8 mouse cellular contexts compared by ENCODE assay signal in genomic region chr5:28209549-28210431, GRCm38 (mm10). TPM values are rescaled to one million over a fixed set of nuclear protein-coding genes. Genes with fewer than 3 reads are reported as not detected.
DNase-seq lines count a peak whose midpoint lies in the region; ATAC-seq and TF ChIP-seq lines count a peak whose summit lies in the region.

No protein-coding gene starts in this region.

- peak; percentile 16 to 47 for DNase-seq in kidney, postnatal 25 days
- peak; percentile 76 for DNase-seq in neural tube, embryonic 10.5 days (ENCODE audit: extremely low spot score, low spot score)
- DNase-seq in gastrocnemius, postnatal 25 days: no peak
- DNase-seq in left cerebral cortex, postnatal 14 days (ENCODE audit: low spot score in 2 of 2): no peak

- peaks cover 2% of the 10 kb centered on the region for H3K4me1 ChIP-seq in ES-Bruce4 (ENCODE audit: control insufficient read depth, insufficient read depth, low read length)
- H3K4me1 ChIP-seq in forebrain, embryonic 15.5 days: peaks cover 15% of the 10 kb centered on the region

- WGBS in forebrain, embryonic 15.5 days: 1% methylated on average over 80 of the region's 80 CpGs

- ATAC-seq in cerebellum, adult (ENCODE audit: insufficient number of reproducible peaks, low FRiP score, low TSS enrichment): peak; percentile 33; the same call in 1 of the 2 replicates
- ATAC-seq in forebrain, embryonic 15.5 days (replicated peaks): peak; percentile 76
- no peak for ATAC-seq in monocyte, adult 5-6 weeks (replicated peaks; ENCODE audit: insufficient number of reproducible peaks, low FRiP score, low TSS enrichment, poor library complexity, severe bottlenecking)

- peak overlapping the region; percentile 74 for H3K9ac ChIP-seq in ES-Bruce4 (ENCODE audit: low read depth, poor library complexity, severe bottlenecking)
- peak overlapping the region; percentile 27; the same call in 1 of the 2 replicates for H3K9ac ChIP-seq in forebrain, embryonic 15.5 days (replicated peaks)

- H3K4me2 ChIP-seq in forebrain, embryonic 15.5 days (replicated peaks): peak overlapping the region; percentile 59

- peaks cover 9% of the 10 kb centered on the region for H3K36me3 ChIP-seq in ES-Bruce4 (ENCODE audit: control insufficient read depth, insufficient read depth, low read length, poor library complexity, severe bottlenecking)
- no peaks in the 10 kb centered on the region for H3K36me3 ChIP-seq in forebrain, embryonic 15.5 days

- no peaks in the 10 kb centered on the region for H3K27me3 ChIP-seq in ES-Bruce4 (ENCODE audit: control insufficient read depth, insufficient read depth, low read length, poor library complexity, severe bottlenecking)
- peaks cover 88% of the 10 kb centered on the region for H3K27me3 ChIP-seq in forebrain, embryonic 15.5 days

- intact Hi-C loops in left cerebral cortex, postnatal 14 days (cut with DNase I): loop anchor here (5.0 kb wide), 1 partner anchor 37 kb away; no protein-coding TSS in a partner anchor

- no peaks in the 10 kb centered on the region for H3K9me3 ChIP-seq in ES-Bruce4 (replicated peaks; ENCODE audit: control insufficient read depth, insufficient read depth, low read length, poor library complexity, severe bottlenecking)
- no peaks in the 10 kb centered on the region for H3K9me3 ChIP-seq in forebrain, embryonic 15.5 days

- TF ChIP-seq CTCF in ES-Bruce4 (IDR thresholded peaks at IDR 0.05; ENCODE audit: low read depth, low read length): no peak

- peak overlapping the region; percentile 72 for H3K4me3 ChIP-seq in ES-Bruce4 (ENCODE audit: low read depth, low read length)
- H3K4me3 ChIP-seq in forebrain, embryonic 15.5 days: peak overlapping the region; percentile 35

- TF ChIP-seq EP300 in ES-Bruce4 (IDR thresholded peaks at IDR 0.05; ENCODE audit: insufficient read depth, low read depth, low read length): peak; percentile 97

- TF ChIP-seq POLR2A in ES-Bruce4 (IDR thresholded peaks at IDR 0.05; ENCODE audit: insufficient read depth, low read length): no peak

- peak overlapping the region; percentile 72 for H3K27ac ChIP-seq in ES-Bruce4 (ENCODE audit: insufficient read depth, low read length)
- H3K27ac ChIP-seq in forebrain, embryonic 15.5 days (replicated peaks): no peak overlapping the region

RNA-seq across cellular contexts. Expression of gene Cnpy1, which starts 35.8 kb away (rescaled TPM):
- polyA plus RNA-seq in ES-Bruce4 (2011; ENCODE audit: insufficient read depth, insufficient read length, low read depth, missing spikeins): 48.1 and 51.8 TPM in 2 replicates
- 0.70 and 1.2 TPM in 2 replicates for polyA plus RNA-seq in forebrain, embryonic 15.5 days (2015; fragmentation: Nextera tagmentation; extraction: Ambion mirVana)
- not detected for total RNA-seq in gastrocnemius, postnatal 25 days (2021)
- total RNA-seq in monocyte, adult 5-6 weeks (2017): not detected in 3 replicates
- total RNA-seq in left cerebral cortex, postnatal 14 days (2021): under 1 TPM; 0.17 to 0.33 TPM

RNA-seq across cellular contexts. Expression of gene En2, which starts 44.3 kb away (rescaled TPM):
- polyA plus RNA-seq in ES-Bruce4 (2011; ENCODE audit: insufficient read depth, insufficient read length, low read depth, missing spikeins): 1.4 and 1.6 TPM in 2 replicates
- not detected in 2 replicates for polyA plus RNA-seq in forebrain, embryonic 15.5 days (2015; fragmentation: Nextera tagmentation; extraction: Ambion mirVana)
- total RNA-seq in gastrocnemius, postnatal 25 days (2021): under 1 TPM; 0.33 to 0.46 TPM
- total RNA-seq in monocyte, adult 5-6 weeks (2017): not detected in 3 replicates
- total RNA-seq in left cerebral cortex, postnatal 14 days (2021): under 1 TPM; 0.13 to 0.44 TPM

Comparison
In these comparisons a context has a peak if more than half of its experiments do, and no peak if none do; other contexts are left out.
1. DNase-seq: peak in kidney, postnatal 25 days (2 of 2) and neural tube, embryonic 10.5 days (single experiment); none in gastrocnemius, postnatal 25 days (single experiment) and left cerebral cortex, postnatal 14 days (0 of 2).